22 mouse cellular contexts compared by ENCODE assay signal in genomic region chr14:98533600-98533999, GRCm38 (mm10).
DNase-seq lines count a peak whose midpoint lies in the region; ATAC-seq lines count a peak whose summit lies in the region.
"Had no signal": no experiment of that assay in that cellular context is flagged by ENCODE, and none has a peak within 500 bp of the region (broad histone marks: within the 10 kb centered on the region; RNA-seq: fewer than 3 reads in every experiment).

No protein-coding gene starts in this region.

- DNase-seq in forebrain, embryonic 10.5 days (ENCODE audit: extremely low spot score, low spot score), result no peak
- DNase-seq in urinary bladder, adult 18-20 months (ENCODE audit: low spot score in 2 of 2), result peak; percentile 22 to 39
- no peak for DNase-seq in urinary bladder, adult 2 months (ENCODE audit: low spot score)
- peak; percentile 30 for DNase-seq in 416B (ENCODE audit: low read depth)
- no peak for DNase-seq in retina, embryonic 14.5 days (ENCODE audit: low spot score)
- DNase-seq in B cell, adult 2 months, result no peak
- DNase-seq: adrenal gland, adult 8-10 months; adrenal gland, postnatal 25 days; cerebellum, adult 18-20 months; cerebellum, adult 9-10 months; cerebellum, postnatal 14 days; gastrocnemius, postnatal 10 days; gastrocnemius, postnatal 36 days; heart, adult 11 months had no signal

- peak overlapping the region; percentile 37; the same call in 1 of the 2 replicates for H3K27ac ChIP-seq in forebrain, embryonic 15.5 days (replicated peaks)
- H3K27ac ChIP-seq in forebrain, embryonic 10.5 days, result no peak overlapping the region
- H3K27ac ChIP-seq: hindbrain, embryonic 14.5 days; hindbrain, postnatal 0 days had no signal

- peaks cover 16% of the 10 kb centered on the region; the same call in 1 of the 2 replicates for H3K4me1 ChIP-seq in forebrain, embryonic 15.5 days
- peaks cover 16% of the 10 kb centered on the region for H3K4me1 ChIP-seq in forebrain, embryonic 10.5 days

- H3K9ac ChIP-seq in forebrain, embryonic 15.5 days (replicated peaks), result no peak overlapping the region
- H3K9ac ChIP-seq: hindbrain, embryonic 14.5 days had no signal

- no peaks in the 10 kb centered on the region for H3K9me3 ChIP-seq in forebrain, embryonic 15.5 days
- no peaks in the 10 kb centered on the region for H3K9me3 ChIP-seq in forebrain, embryonic 10.5 days

- H3K36me3 ChIP-seq in forebrain, embryonic 15.5 days, result no peaks in the 10 kb centered on the region
- no peaks in the 10 kb centered on the region for H3K36me3 ChIP-seq in forebrain, embryonic 10.5 days (replicated peaks)

- no peak for ATAC-seq in forebrain, embryonic 15.5 days (replicated peaks)
- peak; percentile 57 for ATAC-seq in megakaryocyte, adult 5-6 weeks (ENCODE audit: poor library complexity, severe bottlenecking)
- ATAC-seq: activated CD4-positive, CD25-positive, alpha-beta regulatory T cell, adult 4 months; hindbrain, postnatal 0 days; inflammation-experienced regulatory T-cells, adult 6 months; intestine, embryonic 16.5 days had no signal

- no peak overlapping the region for H3K4me3 ChIP-seq in forebrain, embryonic 15.5 days
- H3K4me3 ChIP-seq in forebrain, embryonic 10.5 days, result no peak overlapping the region

- WGBS in forebrain, embryonic 15.5 days, result 80% methylated on average over 10 of the region's 10 CpGs
- WGBS in forebrain, embryonic 10.5 days, result 89% methylated on average over 10 of the region's 10 CpGs

- no peaks in the 10 kb centered on the region for H3K27me3 ChIP-seq in forebrain, embryonic 15.5 days
- no peaks in the 10 kb centered on the region for H3K27me3 ChIP-seq in forebrain, embryonic 10.5 days (ENCODE audit: poor library complexity, severe bottlenecking)

- H3K4me2 ChIP-seq in forebrain, embryonic 15.5 days (replicated peaks), result no peak overlapping the region
- H3K4me2 ChIP-seq: heart, embryonic 11.5 days; hindbrain, embryonic 14.5 days had no signal

Comparison
In these comparisons a context has a peak if more than half of its experiments do, and no peak if none do; other contexts are left out.
1. DNase-seq: peak in urinary bladder, adult 18-20 months (2 of 2) and 416B (single experiment); none in forebrain, embryonic 10.5 days (single experiment), urinary bladder, adult 2 months (single experiment), retina, embryonic 14.5 days (single experiment) and B cell, adult 2 months (0 of 2).